ENCODE assay signal across 9 mouse cellular contexts in genomic region chr13:94883163-94883965, GRCm38 (mm10). TPM values are rescaled to one million over a fixed set of nuclear protein-coding genes. Genes with fewer than 3 reads are reported as not detected.
DNase-seq lines count a peak whose midpoint lies in the region; ATAC-seq and TF ChIP-seq lines count a peak whose summit lies in the region.
"Had no signal": no experiment of that assay in that cellular context is flagged by ENCODE, and none has a peak within 500 bp of the region (broad histone marks: within the 10 kb centered on the region; RNA-seq: fewer than 3 reads in every experiment).

No protein-coding gene starts in this region.

- TF ChIP-seq CTCF in embryonic fibroblast, embryonic 13.5 days (IDR thresholded peaks at IDR 0.05; ENCODE audit: borderline replicate concordance, insufficient read depth, low read length) = no peak

- H3K9ac ChIP-seq in kidney, embryonic 16.5 days (replicated peaks; ENCODE audit: low read length) = no peak overlapping the region
- H3K9ac ChIP-seq in hindbrain, embryonic 15.5 days = no peak overlapping the region

- DNase-seq in kidney, adult 11 months = no peak
- peak; percentile 55 to 59 for DNase-seq in adrenal gland, postnatal 36 days
- DNase-seq in lung, postnatal 4 days = peak; percentile 19 to 60
- DNase-seq in adipocyte (ENCODE audit: low spot score) = no peak

- WGBS in kidney, embryonic 16.5 days = under 1% methylated on average over 65 of the region's 95 CpGs
- WGBS in hindbrain, embryonic 15.5 days = 1% methylated on average over 87 of the region's 95 CpGs

- H3K4me2 ChIP-seq in kidney, embryonic 16.5 days (replicated peaks; ENCODE audit: low read depth, low read length) = peak overlapping the region; percentile 79
- H3K4me2 ChIP-seq in hindbrain, embryonic 15.5 days = peak overlapping the region; percentile 61

- no peak overlapping the region for H3K27ac ChIP-seq in kidney, embryonic 16.5 days (ENCODE audit: low read length)
- H3K27ac ChIP-seq in embryonic fibroblast, embryonic 13.5 days (ENCODE audit: insufficient read depth, low read length) = no peak overlapping the region
- peak overlapping the region; percentile 47 for H3K27ac ChIP-seq in hindbrain, embryonic 15.5 days (replicated peaks)

- H3K4me3 ChIP-seq in kidney, embryonic 16.5 days (ENCODE audit: low read length) = peak overlapping the region; percentile 50
- H3K4me3 ChIP-seq in embryonic fibroblast, embryonic 13.5 days (ENCODE audit: insufficient read depth, low read length) = peak overlapping the region; percentile 10; the same call in 1 of the 2 replicates
- H3K4me3 ChIP-seq in hindbrain, embryonic 15.5 days = peak overlapping the region; percentile 36

- peaks cover 83% of the 10 kb centered on the region for H3K27me3 ChIP-seq in kidney, embryonic 16.5 days (ENCODE audit: insufficient read depth, low read length)
- H3K27me3 ChIP-seq in hindbrain, embryonic 15.5 days = peaks cover 74% of the 10 kb centered on the region

- no peak for TF ChIP-seq POLR2A in embryonic fibroblast, embryonic 13.5 days (IDR thresholded peaks at IDR 0.05; ENCODE audit: low read depth, low read length)

- no peaks in the 10 kb centered on the region for H3K36me3 ChIP-seq in kidney, embryonic 16.5 days (ENCODE audit: insufficient read depth, low read length)
- H3K36me3 ChIP-seq in hindbrain, embryonic 15.5 days = no peaks in the 10 kb centered on the region

- peaks cover 23% of the 10 kb centered on the region for H3K4me1 ChIP-seq in kidney, embryonic 16.5 days (ENCODE audit: insufficient read depth, low read length)
- H3K4me1 ChIP-seq in embryonic fibroblast, embryonic 13.5 days (ENCODE audit: control insufficient read depth, insufficient read depth, low read length) = no peaks in the 10 kb centered on the region
- peaks cover 21% of the 10 kb centered on the region for H3K4me1 ChIP-seq in hindbrain, embryonic 15.5 days (replicated peaks)

- ATAC-seq in kidney, embryonic 16.5 days (ENCODE audit: low FRiP score, low TSS enrichment) = peak; percentile 74
- ATAC-seq in hindbrain, embryonic 15.5 days (ENCODE audit: low FRiP score, low read depth) = peak; percentile 62
- no peak for ATAC-seq in erythroid progenitor cell, adult 5-6 weeks (replicated peaks; ENCODE audit: low FRiP score, poor library complexity, severe bottlenecking)

- no peaks in the 10 kb centered on the region for H3K9me3 ChIP-seq in kidney, embryonic 16.5 days (ENCODE audit: low read length)
- no peaks in the 10 kb centered on the region for H3K9me3 ChIP-seq in hindbrain, embryonic 15.5 days

RNA-seq across cellular contexts. Expression of gene Otp, which starts 8.0 kb away (rescaled TPM):
- not detected in 2 replicates for polyA plus RNA-seq in kidney, embryonic 16.5 days (2015; fragmentation: Nextera tagmentation; extraction: Ambion mirVana)
- total RNA-seq in adrenal gland, postnatal 36 days (2021) = not detected
- polyA plus RNA-seq in embryonic fibroblast, embryonic 13.5 days (2011; ENCODE audit: insufficient read length, low read depth, missing spikeins) = not detected in 2 replicates
- polyA plus RNA-seq in hindbrain, embryonic 15.5 days (2015; fragmentation: Nextera tagmentation; extraction: Ambion mirVana) = 6.1 and 6.8 TPM in 2 replicates
- total RNA-seq in erythroid progenitor cell, adult 5-6 weeks (2015; ENCODE audit: low replicate concordance) = not detected in 2 replicates
- not detected in 2 replicates for total RNA-seq in erythroid progenitor cell, adult 5-6 weeks (2017; ENCODE audit: low replicate concordance)
- polyA plus RNA-seq: large intestine, adult 2 months had no signal

Comparison
In these comparisons a context has a peak if more than half of its experiments do, and no peak if none do; other contexts are left out.
1. DNase-seq: peak in adrenal gland, postnatal 36 days (2 of 2) and lung, postnatal 4 days (2 of 2); none in kidney, adult 11 months (single experiment) and adipocyte (single experiment).
2. Peak in every context shown above with its lines, with median percentiles within 50 percentile points of each other: H3K4me3 ChIP-seq.